Mouse (Mus musculus): Measurements from ENCODE around the gene Tnfaip8l3.

GRCm38 (mm10) chr9:53994528-53994927 is 73.7 kb downstream of the Tnfaip8l3 start:
- no peak for TF ChIP-seq GATA1 (IDR thresholded peaks at IDR 0.05; ENCODE audit: borderline replicate concordance, low read length)
- no peak for TF ChIP-seq FLI1 (IDR thresholded peaks at IDR 0.05; ENCODE audit: low read length)

All from megakaryocyte, embryonic 14.5 days (primary cell).